Mouse (Mus musculus) hindbrain, postnatal 0 days (tissue): ENCODE data around the gene Zfp672. TPM values are rescaled to one million over a fixed set of nuclear protein-coding genes. Genes with fewer than 3 reads are reported as not detected.
"Not testable (repeated sequence)": the region's sequence is repeated elsewhere in the genome, so short reads cannot be mapped to it uniquely, and the experiment has no call there.

Source experiments
- ATAC-seq: fragments of 200-750 bp; cut with Nextera tagmentation; 2 replicates; pipeline ENCODE4 v1.8.0; 2017; ENCODE audit warnings: mild to moderate bottlenecking, moderate TSS enrichment, moderate library complexity
- DNase-seq: peaks from one replicate; pipeline ENCODE4 v3.0.0-alpha.2; 2015; ENCODE audit warnings: low spot score
- H3K27ac ChIP-seq: fragments of 300-500 bp; sonication (generic); 2 replicates; pipeline ENCODE4 v1.5.1; 2014; ENCODE audit warnings: mild to moderate bottlenecking
- H3K27me3 ChIP-seq: fragments of 300-500 bp; sonication (generic); 2 replicates; pipeline ENCODE4 v1.6.1; 2014; ENCODE audit warnings: low read length, mixed read lengths; ENCODE audit not compliant: insufficient read depth
- H3K36me3 ChIP-seq: fragments of 300-500 bp; sonication (generic); 2 replicates; pipeline ENCODE4 v1.6.1; 2014; ENCODE audit warnings: low read length, mixed read lengths; ENCODE audit not compliant: insufficient read depth
- H3K4me1 ChIP-seq: fragments of 300-500 bp; sonication (generic); 2 replicates; pipeline ENCODE4 v1.6.1; 2014; ENCODE audit warnings: antibody characterized with exemption, low read length, mixed read lengths; ENCODE audit not compliant: insufficient read depth
- H3K4me2 ChIP-seq: fragments of 300-500 bp; sonication (generic); 2 replicates; pipeline ENCODE4 v1.6.1; 2014; ENCODE audit warnings: low read depth, mild to moderate bottlenecking, low read length, moderate library complexity, mixed read lengths
- H3K4me3 ChIP-seq: fragments of 300-500 bp; sonication (generic); 2 replicates; pipeline ENCODE4 v1.5.1; 2014; ENCODE audit warnings: low read length
- H3K9ac ChIP-seq: fragments of 300-500 bp; sonication (generic); replicated peaks from 2 replicates; pipeline ENCODE4 v1.6.1; 2014; ENCODE audit warnings: mild to moderate bottlenecking, low read length, moderate library complexity, mixed read lengths
- H3K9me3 ChIP-seq: fragments of 300-500 bp; sonication (generic); 2 replicates; pipeline ENCODE4 v1.6.1; 2016; ENCODE audit warnings: low read length, mixed read lengths
- CTCF ChIP-seq: IDR thresholded peaks from 2 replicates; pipeline ENCODE4 v1.5.1; 2016; ENCODE audit warnings: antibody characterized with exemption, control low read depth, low read depth
- WGBS: fragments of 180-500 bp; shearing (Covaris S2); extraction: QIAGEN DNeasy Blood & Tissue Kit; methylation state at CpG from one replicate; pipeline ENCODE4 v1.1.7; 2014; 5-methylcytosine and 5-hydroxymethylcytosine counted together
- polyA plus RNA-seq: library from polyadenylated mRNA; unstranded; fragments of >200 nt; fragmentation: Nextera tagmentation; extraction: Ambion mirVana; gene quantifications from 2 replicates; pipeline ENCODE4 v1.2.1, GENCODE M21; 2015
- total RNA-seq: library from RNA; depleted of rRNA; stranded (reverse); fragments of >200 nt; gene quantifications from 2 replicates; pipeline ENCODE4 v1.2.3, GENCODE M21; 2014; rRNA removed

The Zfp672 gene
- total RNA-seq (36.3 and 42.9 TPM in 2 replicates), polyA plus RNA-seq (43.8 TPM in 2 replicates)

- H3K4me3 ChIP-seq = peak within 1 kb of the TSS; percentile 80
- peak; percentile 96 for ATAC-seq
- no peaks in the 10 kb centered on the region for H3K27me3 ChIP-seq
- H3K9ac ChIP-seq = peak within 1 kb of the TSS; percentile 76
- peak; percentile 23; the same call in 1 of the 2 replicates for TF ChIP-seq CTCF
- peak within 1 kb of the TSS; percentile 81 for H3K27ac ChIP-seq
- no peaks in the 10 kb centered on the region; the same call in 1 of the 2 replicates for H3K36me3 ChIP-seq
- WGBS = under 1% methylated on average over 52 of the region's 52 CpGs
- peak within 1 kb of the TSS; percentile 77 for H3K4me2 ChIP-seq
- H3K9me3 ChIP-seq = no peaks in the 10 kb centered on the region
- DNase-seq = peak; percentile 97
- peaks cover 29% of the 10 kb centered on the region for H3K4me1 ChIP-seq
These were observed at the start of gene Zfp672, which contains the start of gene Sh3bp5l for GRCm38 (mm10) chr11:58330276-58331148. TSS of gene Zfp672 (minus strand) at chr11:58330339. TSS of gene Sh3bp5l (plus strand) at chr11:58330724.

GRCm38 (mm10) chr11:58379516-58379915, 49.4 kb upstream of the Zfp672 start:
- H3K9ac ChIP-seq = no peak overlapping the region
- H3K4me2 ChIP-seq = no peak overlapping the region
- no peaks in the 10 kb centered on the region for H3K36me3 ChIP-seq
- no peak overlapping the region for H3K4me3 ChIP-seq
- no peaks in the 10 kb centered on the region for H3K4me1 ChIP-seq
- DNase-seq (no peak), ATAC-seq (no peak)
- H3K27ac ChIP-seq = no peak overlapping the region
- no peaks in the 10 kb centered on the region for H3K9me3 ChIP-seq
- no peaks in the 10 kb centered on the region for H3K27me3 ChIP-seq
- 84% methylated on average over 1 of the region's 1 CpGs for WGBS
- TF ChIP-seq CTCF = no peak

- H3K27ac ChIP-seq = no peak within 1 kb of the TSS
- H3K4me1 ChIP-seq = no peaks in the 10 kb centered on the region
- H3K36me3 ChIP-seq = no peaks in the 10 kb centered on the region
- 87% methylated on average over 3 of the region's 3 CpGs for WGBS
- H3K4me3 ChIP-seq = no peak within 1 kb of the TSS
- no peak for ATAC-seq
- no peaks in the 10 kb centered on the region for H3K27me3 ChIP-seq
- no peak for DNase-seq
- no peak for TF ChIP-seq CTCF
- H3K4me2 ChIP-seq = no peak within 1 kb of the TSS
- H3K9me3 ChIP-seq = no peaks in the 10 kb centered on the region
- H3K9ac ChIP-seq = no peak within 1 kb of the TSS
These were observed 48.7 kb upstream of the Zfp672 start, which contains the start of gene Lypd8 for GRCm38 (mm10) chr11:58378763-58379278. TSS of gene Lypd8 (plus strand) at chr11:58379043.

GRCm38 (mm10) chr11:58377686-58378085, 47.5 kb upstream of the Zfp672 start:
- no peaks in the 10 kb centered on the region for H3K4me1 ChIP-seq
- H3K4me2 ChIP-seq = no peak overlapping the region
- no peak overlapping the region for H3K9ac ChIP-seq
- H3K27ac ChIP-seq = no peak overlapping the region
- DNase-seq = no peak
- ATAC-seq = no peak
- no peaks in the 10 kb centered on the region for H3K27me3 ChIP-seq
- WGBS = 57% methylated on average over 1 of the region's 1 CpGs
- H3K4me3 ChIP-seq = no peak overlapping the region
- H3K36me3 ChIP-seq = no peaks in the 10 kb centered on the region
- H3K9me3 ChIP-seq = no peaks in the 10 kb centered on the region
- TF ChIP-seq CTCF = no peak

- no peak overlapping the region for H3K4me2 ChIP-seq
- no peak overlapping the region for H3K9ac ChIP-seq
- no peaks in the 10 kb centered on the region for H3K36me3 ChIP-seq
- no peak overlapping the region for H3K27ac ChIP-seq
- no peak for DNase-seq
- ATAC-seq = no peak
- no peaks in the 10 kb centered on the region for H3K4me1 ChIP-seq
- H3K9me3 ChIP-seq = no peaks in the 10 kb centered on the region
- TF ChIP-seq CTCF = no peak
- WGBS = 89% methylated on average over 2 of the region's 2 CpGs
- H3K4me3 ChIP-seq = no peak overlapping the region
- no peaks in the 10 kb centered on the region for H3K27me3 ChIP-seq
These were observed 47.1 kb upstream of the Zfp672 start for GRCm38 (mm10) chr11:58377273-58377672.

- not testable (repeated sequence) for ATAC-seq
These were observed 36.1 kb upstream of the Zfp672 start for GRCm38 (mm10) chr11:58366191-58366590.

More at GRCm38 (mm10) chr11:58366191-58366590, 36.1 kb upstream of the Zfp672 start:
- not testable (repeated sequence) for DNase-seq, H3K9me3 ChIP-seq, H3K4me3 ChIP-seq, H3K9ac ChIP-seq, H3K36me3 ChIP-seq, H3K27ac ChIP-seq, H3K4me2 ChIP-seq, H3K27me3 ChIP-seq, H3K4me1 ChIP-seq
- no CpG with 5 or more reads among the region's 6 CpGs for WGBS
